Mouse (Mus musculus) hindbrain, embryonic 11.5 days (tissue): Measurements from ENCODE around the gene H2afv. TPM values are rescaled to one million over a fixed set of nuclear protein-coding genes. Genes with fewer than 3 reads are reported as not detected.
"Not testable (repeated sequence)": the region's sequence is repeated elsewhere in the genome, so short reads cannot be mapped to it uniquely, and the experiment has no call there.

Experiments used
- ATAC-seq: fragments of 200-750 bp; cut with Nextera tagmentation; 2 replicates; pipeline ENCODE4 v1.8.0; 2017; ENCODE audit warnings: mild to moderate bottlenecking, moderate TSS enrichment, moderate library complexity; ENCODE audit not compliant: low FRiP score
- DNase-seq: peaks from one replicate; pipeline ENCODE4 v3.0.0-alpha.2; 2015; ENCODE audit warnings: low spot score
- H3K27ac ChIP-seq: fragments of 300-500 bp; sonication (generic); 2 replicates; pipeline ENCODE4 v1.5.1; 2014; ENCODE audit warnings: mild to moderate bottlenecking, low read depth, low read length
- H3K27me3 ChIP-seq: fragments of 300-500 bp; sonication (generic); 2 replicates; pipeline ENCODE4 v1.6.1; 2014; ENCODE audit warnings: mild to moderate bottlenecking, low read length, moderate library complexity, mixed read lengths; ENCODE audit not compliant: control insufficient read depth, insufficient read depth
- H3K36me3 ChIP-seq: fragments of 300-500 bp; sonication (generic); 2 replicates; pipeline ENCODE4 v1.6.1; 2014; ENCODE audit warnings: mild to moderate bottlenecking, low read length, moderate library complexity, mixed read lengths; ENCODE audit not compliant: control insufficient read depth, insufficient read depth
- H3K4me1 ChIP-seq: fragments of 300-500 bp; sonication (generic); replicated peaks from 2 replicates; pipeline ENCODE4 v1.6.1; 2014; ENCODE audit warnings: low read length, mixed read lengths; ENCODE audit not compliant: control insufficient read depth, insufficient read depth
- H3K4me2 ChIP-seq: fragments of 300-500 bp; sonication (generic); replicated peaks from 2 replicates; pipeline ENCODE4 v1.6.1; 2014; ENCODE audit warnings: mild to moderate bottlenecking, low read depth, low read length
- H3K4me3 ChIP-seq: fragments of 300-500 bp; sonication (generic); 2 replicates; pipeline ENCODE4 v1.5.1; 2014; ENCODE audit warnings: low read depth, low read length
- H3K9ac ChIP-seq: fragments of 300-500 bp; sonication (generic); 2 replicates; pipeline ENCODE4 v1.6.1; 2014; ENCODE audit warnings: low read depth, low read length
- H3K9me3 ChIP-seq: fragments of 300-500 bp; sonication (generic); 2 replicates; pipeline ENCODE4 v1.6.1; 2016; ENCODE audit warnings: low read length; ENCODE audit not compliant: control insufficient read depth
- WGBS: fragments of 180-500 bp; shearing (Covaris S2); extraction: QIAGEN DNeasy Blood & Tissue Kit; methylation state at CpG from one replicate; pipeline ENCODE4 v1.1.7; 2014; 5-methylcytosine and 5-hydroxymethylcytosine counted together
- polyA plus RNA-seq: library from polyadenylated mRNA; unstranded; fragments of >200 nt; fragmentation: Nextera tagmentation; extraction: Ambion mirVana; gene quantifications from 2 replicates; pipeline ENCODE4 v1.2.1, GENCODE M21; 2014

Gene H2afv
- polyA plus RNA-seq, 1 experiment from 2014 or later = 784 TPM

GRCm38 (mm10) chr11:6415551-6416404, 28.5 kb downstream of the H2afv start:
- peak overlapping the region; percentile 93 for H3K27ac ChIP-seq
- ATAC-seq (peak; percentile 96), DNase-seq (peak; percentile 98)
- H3K36me3 ChIP-seq = no peaks in the 10 kb centered on the region
- H3K9ac ChIP-seq = peak overlapping the region; percentile 96
- H3K4me3 ChIP-seq = peak overlapping the region; percentile 97
- peaks cover 3% of the 10 kb centered on the region; the same call in 1 of the 2 replicates for H3K4me1 ChIP-seq
- peak overlapping the region; percentile 92 for H3K4me2 ChIP-seq
- no peaks in the 10 kb centered on the region for H3K9me3 ChIP-seq
- under 1% methylated on average over 72 of the region's 102 CpGs for WGBS
- no peaks in the 10 kb centered on the region for H3K27me3 ChIP-seq

GRCm38 (mm10) chr11:6414751-6415550, 29.3 kb downstream of the H2afv start, which contains the start of gene Ppia:
Gene Ppia (plus strand): TSS chr11:6415443.
- Histone ChIP-seq H3K9me3 (no peaks in the 10 kb centered on the region), H3K4me1 (peaks cover 3% of the 10 kb centered on the region; the same call in 1 of the 2 replicates), H3K4me2 (peak within 1 kb of the TSS; percentile 92), H3K36me3 (no peaks in the 10 kb centered on the region), H3K4me3 (peak within 1 kb of the TSS; percentile 97), H3K27ac (peak within 1 kb of the TSS; percentile 93), H3K9ac (peak within 1 kb of the TSS; percentile 96), H3K27me3 (no peaks in the 10 kb centered on the region)
- peak; percentile 75; the same call in 1 of the 2 replicates for ATAC-seq
- 10% methylated on average over 21 of the region's 21 CpGs for WGBS
- peak; percentile 47 for DNase-seq

GRCm38 (mm10) chr11:6413264-6413663, 31.0 kb downstream of the H2afv start:
- no peak for ATAC-seq

GRCm38 (mm10) chr11:6411684-6412083, 32.6 kb downstream of the H2afv start:
- Histone ChIP-seq H3K9me3 (no peaks in the 10 kb centered on the region), H3K4me2 (no peak overlapping the region), H3K4me1 (0 out of 2 replicates have a peak, but pooled peaks cover 3% of the 10 kb centered on the region), H3K27me3 (no peaks in the 10 kb centered on the region), H3K4me3 (no peak overlapping the region), H3K36me3 (no peaks in the 10 kb centered on the region), H3K27ac (no peak overlapping the region), H3K9ac (no peak overlapping the region)
- WGBS = 8% methylated on average over 5 of the region's 5 CpGs
- ATAC-seq (no peak), DNase-seq (peak; percentile 92)

More at GRCm38 (mm10) chr11:6413264-6413663, 31.0 kb downstream of the H2afv start:
- Histone ChIP-seq H3K4me3 (no peak overlapping the region), H3K27ac (no peak overlapping the region), H3K36me3 (no peaks in the 10 kb centered on the region), H3K9ac (no peak overlapping the region), H3K4me1 (0 out of 2 replicates have a peak, but pooled peaks cover 3% of the 10 kb centered on the region), H3K27me3 (no peaks in the 10 kb centered on the region), H3K9me3 (no peaks in the 10 kb centered on the region), H3K4me2 (no peak overlapping the region)
- no peak for DNase-seq
- 94% methylated on average over 8 of the region's 12 CpGs for WGBS

GRCm38 (mm10) chr11:6410755-6411154, 33.5 kb downstream of the H2afv start:
- DNase-seq, H3K27ac ChIP-seq, H3K9ac ChIP-seq, H3K9me3 ChIP-seq, H3K36me3 ChIP-seq, H3K4me1 ChIP-seq, H3K4me2 ChIP-seq, ATAC-seq, H3K4me3 ChIP-seq, H3K27me3 ChIP-seq: not testable (repeated sequence)
- WGBS = 89% methylated on average over 5 of the region's 5 CpGs

- Histone ChIP-seq H3K9me3 (no peaks in the 10 kb centered on the region), H3K4me1 (0 out of 2 replicates have a peak, but pooled peaks cover 5% of the 10 kb centered on the region), H3K27me3 (no peaks in the 10 kb centered on the region), H3K36me3 (peaks cover 6% of the 10 kb centered on the region; the same call in 1 of the 2 replicates), H3K9ac (no peak overlapping the region), H3K4me3 (no peak overlapping the region), H3K4me2 (no peak overlapping the region), H3K27ac (no peak overlapping the region)
- no peak for DNase-seq
- no peak for ATAC-seq
- WGBS = 51% methylated on average over 5 of the region's 5 CpGs
These were observed 34.1 kb downstream of the H2afv start for GRCm38 (mm10) chr11:6410050-6410602.

GRCm38 (mm10) chr11:6407162-6407621, 37.1 kb downstream of the H2afv start:
- DNase-seq (no peak), ATAC-seq (no peak)
- Histone ChIP-seq H3K36me3 (peaks cover 21% of the 10 kb centered on the region; the same call in 1 of the 2 replicates), H3K27ac (no peak overlapping the region), H3K4me2 (no peak overlapping the region), H3K4me3 (no peak overlapping the region), H3K9me3 (no peaks in the 10 kb centered on the region), H3K27me3 (no peaks in the 10 kb centered on the region), H3K4me1 (0 out of 2 replicates have a peak, but pooled peaks cover 2% of the 10 kb centered on the region), H3K9ac (no peak overlapping the region)
- 80% methylated on average over 3 of the region's 3 CpGs for WGBS
